Mouse (Mus musculus) heart, adult 2 months (tissue): ENCODE measurements at regions not wholly inside any gene's neighbourhood (a gene's known extent, or its start where the extent isn't known, plus 50 kb on each side); places are given as distances from the start of the nearest gene placed in this dataset.

ENCODE experiments used
- CTCF ChIP-seq: fragments of 200-600 bp; IDR thresholded peaks from 2 replicates; pipeline ENCODE4 v1.8.1; 2022; ENCODE audit warnings: antibody characterized with exemption, mild to moderate bottlenecking, moderate library complexity
- EP300 ChIP-seq: fragments of 200-500 bp; IDR thresholded peaks from 2 replicates; pipeline ENCODE4 v1.6.1; 2011; ENCODE audit warnings: low read depth, low read length, control low read depth; ENCODE audit not compliant: insufficient read depth
- POLR2A ChIP-seq: fragments of 200-500 bp; IDR thresholded peaks from 2 replicates; pipeline ENCODE4 v1.6.1; 2011; ENCODE audit warnings: mild to moderate bottlenecking, low read depth, low read length, control low read depth; ENCODE audit not compliant: insufficient read depth

- TF ChIP-seq POLR2A (no peak), CTCF (no peak), EP300 (no peak)
Measured at GRCm38 (mm10) chr3:23071486-23071885, 995.0 kb downstream of the Tbl1xr1 start.
